Mouse (Mus musculus) megakaryocyte, embryonic 14.5 days (primary cell): ENCODE results near the gene Ifitm3.

Source experiments
- FLI1 ChIP-seq: IDR thresholded peaks from 2 replicates; pipeline ENCODE4 v1.6.1; 2012; ENCODE audit warnings: low read length, inconsistent platforms, mixed read lengths
- GATA1 ChIP-seq: IDR thresholded peaks from 3 replicates; pipeline ENCODE4 v1.6.1; 2012; ENCODE audit warnings: mixed read lengths, low read length, inconsistent platforms, borderline replicate concordance

DNA sequence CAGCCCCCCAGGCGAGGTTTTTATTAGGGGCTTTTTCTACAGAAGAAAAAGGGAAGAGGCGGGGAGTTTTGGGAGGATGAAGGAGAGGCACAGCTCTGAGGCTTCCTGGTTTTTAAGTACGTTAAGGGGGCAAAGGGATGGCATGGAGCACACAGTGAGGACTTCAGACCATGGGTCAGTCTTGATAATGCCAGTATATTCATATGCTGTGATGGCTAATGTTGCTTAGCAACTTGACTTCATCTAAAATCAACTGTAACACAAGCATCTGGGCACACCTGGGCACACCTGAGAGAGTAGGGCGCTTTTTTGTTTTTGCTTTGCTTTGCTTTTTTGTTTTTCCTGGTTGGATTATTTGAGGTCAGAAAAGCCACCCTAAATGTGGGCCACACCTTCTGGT lies 43.6 kb downstream of the Ifitm3 start, which contains the start of gene Ifitm1:
- TF ChIP-seq GATA1 (no peak), FLI1 (no peak)
